Mouse (Mus musculus) neural tube, embryonic 13.5 days (tissue): ENCODE data around the gene Gm20388. TPM values are rescaled to one million over a fixed set of nuclear protein-coding genes. Genes with fewer than 3 reads are reported as not detected.

Source experiments
- ATAC-seq: fragments of 200-750 bp; cut with Nextera tagmentation; 2 replicates; pipeline ENCODE4 v1.8.0; 2017; ENCODE audit warnings: low read depth, mild to moderate bottlenecking, moderate TSS enrichment, moderate library complexity
- H3K27ac ChIP-seq: fragments of 300-500 bp; sonication (generic); replicated peaks from 2 replicates; pipeline ENCODE4 v1.5.1; 2015; ENCODE audit warnings: moderate library complexity, mild to moderate bottlenecking, inconsistent platforms
- H3K27me3 ChIP-seq: fragments of 300-500 bp; sonication (generic); 2 replicates; pipeline ENCODE4 v1.6.1; 2015; ENCODE audit warnings: mild to moderate bottlenecking, inconsistent platforms
- H3K36me3 ChIP-seq: fragments of 300-500 bp; sonication (generic); 2 replicates; pipeline ENCODE4 v1.6.1; 2015; ENCODE audit warnings: mild to moderate bottlenecking, inconsistent platforms
- H3K4me1 ChIP-seq: fragments of 300-500 bp; sonication (generic); replicated peaks from 2 replicates; pipeline ENCODE4 v1.6.1; 2015; ENCODE audit warnings: inconsistent platforms
- H3K4me2 ChIP-seq: fragments of 300-500 bp; sonication (generic); 2 replicates; pipeline ENCODE4 v1.6.1; 2015; ENCODE audit warnings: inconsistent platforms, mild to moderate bottlenecking, moderate library complexity
- H3K4me3 ChIP-seq: fragments of 300-500 bp; sonication (generic); 2 replicates; pipeline ENCODE4 v1.5.1; 2015; ENCODE audit warnings: mild to moderate bottlenecking, inconsistent platforms
- H3K9ac ChIP-seq: fragments of 300-500 bp; sonication (generic); 2 replicates; pipeline ENCODE4 v1.6.1; 2015; ENCODE audit warnings: moderate library complexity, mild to moderate bottlenecking, inconsistent platforms
- H3K9me3 ChIP-seq: fragments of 300-500 bp; sonication (generic); 2 replicates; pipeline ENCODE4 v1.6.1; 2016; ENCODE audit warnings: inconsistent platforms
- WGBS: fragments of 180-500 bp; shearing (Covaris S2); methylation state at CpG from one replicate; pipeline ENCODE4 v1.1.7; 2015; 5-methylcytosine and 5-hydroxymethylcytosine counted together
- polyA plus RNA-seq: library from polyadenylated mRNA; unstranded; fragments of >200 nt; fragmentation: Nextera tagmentation; extraction: Ambion mirVana; gene quantifications from 2 replicates; pipeline ENCODE4 v1.2.1, GENCODE M21; 2015

Gene Gm20388
- polyA plus RNA-seq, 1 experiment from 2014 or later = 0.27 TPM

- Histone ChIP-seq H3K27ac (no peak overlapping the region), H3K36me3 (peaks cover 96% of the 10 kb centered on the region), H3K9me3 (no peaks in the 10 kb centered on the region), H3K27me3 (no peaks in the 10 kb centered on the region), H3K4me3 (no peak overlapping the region), H3K9ac (no peak overlapping the region), H3K4me1 (no peaks in the 10 kb centered on the region), H3K4me2 (no peak overlapping the region)
- ATAC-seq = no peak
- WGBS = 93% methylated on average over 3 of the region's 3 CpGs
Observed at GRCm38 (mm10) chr8:123914635-123915034, 4004.0 kb downstream of the Gm20388 start.

GRCm38 (mm10) chr8:123924719-123925118 is 4014.1 kb downstream of the Gm20388 start:
- Histone ChIP-seq H3K4me2 (no peak overlapping the region), H3K36me3 (peaks cover 83% of the 10 kb centered on the region), H3K9me3 (no peaks in the 10 kb centered on the region), H3K4me3 (no peak overlapping the region), H3K27ac (no peak overlapping the region), H3K4me1 (no peaks in the 10 kb centered on the region), H3K27me3 (no peaks in the 10 kb centered on the region), H3K9ac (no peak overlapping the region)
- ATAC-seq = peak; percentile 43; the same call in 1 of the 2 replicates
- WGBS = 20% methylated on average over 2 of the region's 2 CpGs

GRCm38 (mm10) chr8:123925671-123926070 is 4015.0 kb downstream of the Gm20388 start:
- no peak overlapping the region for H3K4me2 ChIP-seq
- no peaks in the 10 kb centered on the region for H3K27me3 ChIP-seq
- H3K9ac ChIP-seq = no peak overlapping the region
- H3K4me1 ChIP-seq = no peaks in the 10 kb centered on the region
- no peak overlapping the region for H3K27ac ChIP-seq
- H3K36me3 ChIP-seq = peaks cover 83% of the 10 kb centered on the region
- no peaks in the 10 kb centered on the region for H3K9me3 ChIP-seq
- no peak for ATAC-seq
- H3K4me3 ChIP-seq = no peak overlapping the region
- 96% methylated on average over 3 of the region's 3 CpGs for WGBS

GRCm38 (mm10) chr8:123929026-123929425 is 4018.4 kb downstream of the Gm20388 start:
- Histone ChIP-seq H3K9ac (no peak overlapping the region), H3K4me2 (no peak overlapping the region), H3K36me3 (peaks cover 81% of the 10 kb centered on the region), H3K27me3 (no peaks in the 10 kb centered on the region), H3K9me3 (no peaks in the 10 kb centered on the region), H3K4me1 (no peaks in the 10 kb centered on the region), H3K27ac (no peak overlapping the region), H3K4me3 (no peak overlapping the region)
- ATAC-seq = no peak
- WGBS = 93% methylated on average over 7 of the region's 7 CpGs

DNA sequence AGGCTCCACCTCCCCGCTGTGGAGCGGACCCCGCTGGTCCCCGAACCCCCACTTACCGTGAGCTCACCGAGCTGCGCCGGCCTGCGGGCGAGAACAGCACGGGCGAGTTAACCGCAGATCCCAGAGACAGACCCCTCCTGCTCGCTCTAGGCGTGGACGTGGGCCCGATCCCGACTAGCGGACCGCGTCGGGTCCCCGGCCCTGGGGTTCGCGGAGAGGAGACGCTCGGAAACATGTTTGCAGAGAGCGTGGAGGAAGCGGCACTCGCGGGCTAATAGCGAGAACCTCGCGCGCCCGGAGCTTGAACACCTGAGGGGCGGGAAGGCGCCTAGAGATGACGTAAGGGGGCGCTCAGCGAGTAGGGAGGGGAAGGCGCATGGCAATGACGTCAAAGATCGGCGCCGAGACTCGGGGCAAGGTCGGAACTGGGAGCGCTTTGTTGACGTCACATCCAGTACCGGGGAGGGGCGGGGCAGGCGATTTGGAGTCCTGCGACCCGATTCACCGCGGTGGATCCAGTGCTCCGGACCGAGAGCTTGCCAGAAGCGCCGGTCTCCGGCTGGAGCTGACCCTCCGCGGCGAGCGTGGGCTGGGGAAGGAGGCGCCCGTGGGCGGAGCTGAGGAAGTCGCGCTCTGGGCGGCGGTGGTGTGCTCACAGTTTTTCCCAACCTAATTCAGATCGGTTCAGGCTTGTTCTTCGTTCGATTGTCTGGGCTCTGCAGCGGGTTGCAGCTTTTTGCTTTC is 4038.5 kb downstream of the Gm20388 start, which contains the start of gene Nup133:
Nup133 (minus strand) TSS at position 324 of the 744 bp plus-strand sequence.
- Histone ChIP-seq H3K4me1 (peaks cover 16% of the 10 kb centered on the region), H3K9ac (peak within 1 kb of the TSS; percentile 91), H3K27me3 (no peaks in the 10 kb centered on the region), H3K4me2 (peak within 1 kb of the TSS; percentile 98), H3K9me3 (no peaks in the 10 kb centered on the region), H3K36me3 (peaks cover 30% of the 10 kb centered on the region), H3K4me3 (peak within 1 kb of the TSS; percentile 77), H3K27ac (peak within 1 kb of the TSS; percentile 90)
- under 1% methylated on average over 77 of the region's 77 CpGs for WGBS
- ATAC-seq = peak; percentile 90

GRCm38 (mm10) chr8:123949686-123949986 is 4039.0 kb downstream of the Gm20388 start:
- Histone ChIP-seq H3K27ac (peak overlapping the region; percentile 90), H3K4me3 (peak overlapping the region; percentile 77), H3K9me3 (no peaks in the 10 kb centered on the region), H3K9ac (peak overlapping the region; percentile 91), H3K27me3 (no peaks in the 10 kb centered on the region), H3K36me3 (peaks cover 32% of the 10 kb centered on the region), H3K4me2 (peak overlapping the region; percentile 98), H3K4me1 (peaks cover 16% of the 10 kb centered on the region)
- peak; percentile 28; the same call in 1 of the 2 replicates for ATAC-seq
- WGBS = 4% methylated on average over 10 of the region's 10 CpGs

- WGBS = 34% methylated on average over 10 of the region's 10 CpGs
- Histone ChIP-seq H3K9ac (peak overlapping the region; percentile 91), H3K4me3 (peak overlapping the region; percentile 77), H3K27me3 (no peaks in the 10 kb centered on the region), H3K36me3 (peaks cover 29% of the 10 kb centered on the region), H3K4me2 (peak overlapping the region; percentile 98), H3K4me1 (peaks cover 16% of the 10 kb centered on the region), H3K27ac (peak overlapping the region; percentile 90; the same call in 1 of the 2 replicates), H3K9me3 (no peaks in the 10 kb centered on the region)
- no peak for ATAC-seq
Observed at GRCm38 (mm10) chr8:123950077-123950802, 4039.6 kb downstream of the Gm20388 start.

DNA sequence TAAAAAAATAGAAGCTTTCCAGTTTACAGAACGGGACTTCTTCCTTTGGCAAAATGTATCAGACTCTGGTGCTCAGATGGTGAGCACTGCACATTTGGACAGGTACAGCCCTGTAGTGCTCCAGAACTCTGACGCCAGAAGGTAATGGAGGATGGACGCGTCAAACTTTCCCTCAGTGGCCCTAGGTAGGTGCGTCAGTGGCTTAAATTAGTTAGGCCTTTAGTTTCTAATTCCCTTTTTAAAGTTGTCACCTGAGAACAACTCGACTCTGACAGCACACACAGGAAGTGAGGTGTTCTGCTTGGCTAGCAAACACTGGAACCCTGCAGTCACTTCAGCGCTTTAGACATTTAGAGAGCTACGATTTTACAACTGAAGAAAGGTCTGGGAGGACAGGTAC is 4043.0 kb downstream of the Gm20388 start:
- no peaks in the 10 kb centered on the region for H3K27me3 ChIP-seq
- H3K36me3 ChIP-seq = peaks cover 45% of the 10 kb centered on the region
- no peak overlapping the region for H3K9ac ChIP-seq
- H3K27ac ChIP-seq = no peak overlapping the region
- H3K4me3 ChIP-seq = no peak overlapping the region
- peaks cover 8% of the 10 kb centered on the region for H3K4me1 ChIP-seq
- H3K4me2 ChIP-seq = no peak overlapping the region
- WGBS = 90% methylated on average over 8 of the region's 8 CpGs
- no peaks in the 10 kb centered on the region for H3K9me3 ChIP-seq
- no peak for ATAC-seq

DNA sequence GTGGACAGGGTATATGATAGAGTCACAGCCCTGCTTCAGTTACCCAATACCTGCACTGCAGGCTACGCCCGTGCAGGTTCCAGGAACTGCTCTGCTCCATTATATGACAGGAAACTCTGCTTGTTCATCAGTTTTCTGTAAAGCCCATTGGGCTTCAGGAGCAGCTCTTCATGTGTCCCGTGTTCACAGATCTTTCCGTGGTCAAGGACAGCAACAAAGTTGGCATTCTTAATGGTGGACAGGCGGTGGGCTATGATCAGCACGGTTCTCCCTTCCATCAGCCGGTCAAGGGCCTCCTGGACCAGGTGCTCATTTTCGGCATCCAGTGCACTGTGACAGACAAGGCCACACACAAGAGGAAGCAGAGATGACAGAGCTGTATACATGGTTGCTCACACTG is 4043.6 kb downstream of the Gm20388 start:
- Histone ChIP-seq H3K27me3 (no peaks in the 10 kb centered on the region), H3K4me1 (peaks cover 8% of the 10 kb centered on the region), H3K9me3 (no peaks in the 10 kb centered on the region), H3K4me2 (no peak overlapping the region), H3K36me3 (peaks cover 51% of the 10 kb centered on the region), H3K27ac (no peak overlapping the region), H3K9ac (no peak overlapping the region), H3K4me3 (no peak overlapping the region)
- no peak for ATAC-seq
- WGBS = 94% methylated on average over 8 of the region's 8 CpGs

GRCm38 (mm10) chr8:123958130-123958529 is 4047.5 kb downstream of the Gm20388 start:
- no peak overlapping the region for H3K4me2 ChIP-seq
- no peak overlapping the region for H3K4me3 ChIP-seq
- H3K27me3 ChIP-seq = no peaks in the 10 kb centered on the region
- no peak overlapping the region for H3K9ac ChIP-seq
- no peak for ATAC-seq
- no peak overlapping the region for H3K27ac ChIP-seq
- no peaks in the 10 kb centered on the region for H3K4me1 ChIP-seq
- WGBS = 80% methylated on average over 17 of the region's 17 CpGs
- H3K9me3 ChIP-seq = no peaks in the 10 kb centered on the region
- peaks cover 79% of the 10 kb centered on the region for H3K36me3 ChIP-seq

DNA sequence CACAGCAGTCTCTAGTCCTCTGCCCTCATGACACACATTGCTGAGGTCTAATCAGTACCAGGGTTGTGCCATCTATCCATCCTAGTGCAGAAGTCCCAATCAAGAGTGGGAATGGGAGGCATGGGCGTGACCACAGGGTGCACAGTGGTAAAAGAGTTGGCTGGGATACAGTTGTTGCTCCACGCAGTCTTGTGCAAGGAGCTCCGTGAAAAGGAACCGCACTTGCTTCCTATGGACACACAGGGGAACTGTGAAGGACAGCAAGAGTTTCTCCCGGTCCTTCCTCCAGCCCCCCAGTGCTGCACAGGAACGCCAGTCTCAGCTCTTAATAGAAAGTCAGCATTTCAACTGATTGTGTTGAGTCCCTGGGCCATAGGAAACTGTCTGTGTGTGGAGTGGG is 4048.8 kb downstream of the Gm20388 start:
- Histone ChIP-seq H3K9me3 (no peaks in the 10 kb centered on the region), H3K9ac (no peak overlapping the region), H3K36me3 (peaks cover 77% of the 10 kb centered on the region), H3K27me3 (no peaks in the 10 kb centered on the region), H3K27ac (no peak overlapping the region), H3K4me2 (no peak overlapping the region), H3K4me1 (no peaks in the 10 kb centered on the region), H3K4me3 (no peak overlapping the region)
- WGBS = 92% methylated on average over 6 of the region's 6 CpGs
- ATAC-seq = no peak

GRCm38 (mm10) chr8:123960056-123960455 is 4049.4 kb downstream of the Gm20388 start:
- Histone ChIP-seq H3K4me2 (no peak overlapping the region), H3K9me3 (no peaks in the 10 kb centered on the region), H3K4me3 (no peak overlapping the region), H3K27ac (no peak overlapping the region), H3K27me3 (no peaks in the 10 kb centered on the region), H3K4me1 (no peaks in the 10 kb centered on the region), H3K9ac (no peak overlapping the region), H3K36me3 (peaks cover 77% of the 10 kb centered on the region)
- ATAC-seq = no peak
- 94% methylated on average over 9 of the region's 9 CpGs for WGBS
